Mouse (Mus musculus) megakaryocyte, embryonic 14.5 days (primary cell): ENCODE results near the gene Olfr482. TPM values are rescaled to one million over a fixed set of nuclear protein-coding genes. Genes with fewer than 3 reads are reported as not detected.

Source experiments
- H3K27me3 ChIP-seq: replicated peaks from 2 replicates; pipeline ENCODE3; 2012; ENCODE audit warnings: inconsistent platforms
- H3K36me3 ChIP-seq: replicated peaks from 2 replicates; pipeline ENCODE3; 2012; ENCODE audit warnings: low read length, inconsistent platforms, mixed read lengths
- H3K4me1 ChIP-seq: 2 replicates; pipeline ENCODE4 v1.6.1; 2012; ENCODE audit warnings: inconsistent platforms
- H3K4me3 ChIP-seq: replicated peaks from 2 replicates; pipeline ENCODE3; 2012; ENCODE audit warnings: moderate library complexity, mild to moderate bottlenecking, inconsistent platforms
- H3K9me3 ChIP-seq: 2 replicates; pipeline ENCODE4 v1.6.1; 2012; ENCODE audit warnings: inconsistent platforms
- FLI1 ChIP-seq: IDR thresholded peaks from 2 replicates; pipeline ENCODE4 v1.6.1; 2012; ENCODE audit warnings: low read length, inconsistent platforms, mixed read lengths
- GATA1 ChIP-seq: IDR thresholded peaks from 3 replicates; pipeline ENCODE4 v1.6.1; 2012; ENCODE audit warnings: mixed read lengths, low read length, inconsistent platforms, borderline replicate concordance
- polyA plus RNA-seq: library from polyadenylated mRNA; stranded (reverse); fragments of >175 nt; gene quantifications from 2 replicates; pipeline ENCODE4 v1.2.3, GENCODE M21; 2012; ENCODE audit warnings: low replicate concordance; ENCODE audit not compliant: insufficient read depth

Gene Olfr482
- polyA plus RNA-seq: not detected in 2 replicates

- Histone ChIP-seq H3K9me3 (no peaks in the 10 kb centered on the region), H3K36me3 (no peaks in the 10 kb centered on the region), H3K4me1 (no peaks in the 10 kb centered on the region), H3K4me3 (no peak within 1 kb of the TSS), H3K27me3 (no peaks in the 10 kb centered on the region)
- TF ChIP-seq FLI1: no peak
- TF ChIP-seq GATA1: no peak
These were observed at the start of gene Olfr482 for GRCm38 (mm10) chr7:108097486-108097885. Gene Olfr482, minus strand, starts transcription at chr7:108097586.

GRCm38 (mm10) chr7:108127349-108127748, 30.0 kb upstream of the Olfr482 start, which contains the start of gene Olfr484:
Gene Olfr484, minus strand, starts transcription at chr7:108127449.
- Histone ChIP-seq H3K36me3 (no peaks in the 10 kb centered on the region), H3K4me1 (no peaks in the 10 kb centered on the region), H3K27me3 (no peaks in the 10 kb centered on the region), H3K4me3 (no peak within 1 kb of the TSS), H3K9me3 (no peaks in the 10 kb centered on the region)
- TF ChIP-seq FLI1: no peak
- TF ChIP-seq GATA1: no peak

GRCm38 (mm10) chr7:108121416-108121815, 24.0 kb upstream of the Olfr482 start:
- no peaks in the 10 kb centered on the region; the same call in 1 of the 2 replicates for H3K9me3 ChIP-seq
- no peaks in the 10 kb centered on the region for H3K4me1 ChIP-seq
- no peaks in the 10 kb centered on the region for H3K27me3 ChIP-seq
- TF ChIP-seq FLI1 (no peak), GATA1 (no peak)
- H3K36me3 ChIP-seq: no peaks in the 10 kb centered on the region
- H3K4me3 ChIP-seq: no peak overlapping the region

DNA sequence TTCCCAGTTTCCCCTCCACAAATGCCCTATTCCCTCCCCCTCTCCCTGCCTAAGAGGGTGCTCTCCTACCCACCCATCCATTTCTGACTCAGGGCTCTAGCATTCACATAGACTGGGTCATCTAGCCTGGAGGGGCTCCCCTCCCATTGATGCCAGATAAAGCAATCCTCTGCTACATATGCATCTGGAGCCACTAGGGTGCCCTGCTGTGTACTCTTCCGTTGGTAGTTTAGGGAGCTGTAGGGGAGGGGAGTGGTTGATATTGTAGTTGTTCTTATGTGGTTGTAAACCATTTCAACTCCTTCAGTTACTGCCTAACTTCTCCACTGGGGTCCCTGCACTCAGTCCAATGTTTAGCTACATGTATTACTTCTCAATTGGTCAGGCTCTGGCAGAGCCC, 23.3 kb upstream of the Olfr482 start:
- TF ChIP-seq FLI1 (no peak), GATA1 (no peak)
- no peaks in the 10 kb centered on the region for H3K4me1 ChIP-seq
- H3K36me3 ChIP-seq: no peaks in the 10 kb centered on the region
- H3K9me3 ChIP-seq: no peaks in the 10 kb centered on the region; the same call in 1 of the 2 replicates
- H3K4me3 ChIP-seq: no peak overlapping the region
- no peaks in the 10 kb centered on the region for H3K27me3 ChIP-seq

GRCm38 (mm10) chr7:108100549-108100948, 3.2 kb upstream of the Olfr482 start, which contains the start of gene Olfr483:
Gene Olfr483, plus strand, starts transcription at chr7:108100849.
- Histone ChIP-seq H3K36me3 (no peaks in the 10 kb centered on the region), H3K4me3 (no peak within 1 kb of the TSS), H3K9me3 (no peaks in the 10 kb centered on the region), H3K4me1 (no peaks in the 10 kb centered on the region), H3K27me3 (no peaks in the 10 kb centered on the region)
- no peak for TF ChIP-seq FLI1
- no peak for TF ChIP-seq GATA1

- TF ChIP-seq GATA1 (no peak), FLI1 (no peak)
- no peaks in the 10 kb centered on the region for H3K36me3 ChIP-seq
- no peaks in the 10 kb centered on the region for H3K27me3 ChIP-seq
- no peak within 1 kb of the TSS for H3K4me3 ChIP-seq
- H3K4me1 ChIP-seq: no peaks in the 10 kb centered on the region
- H3K9me3 ChIP-seq: peaks cover 7% of the 10 kb centered on the region; the same call in 1 of the 2 replicates
These were observed 17.8 kb downstream of the Olfr482 start, which contains the start of gene Olfr481 for GRCm38 (mm10) chr7:108079555-108079954. Gene Olfr481, plus strand, starts transcription at chr7:108079855.

GRCm38 (mm10) chr7:108067246-108067645, 30.1 kb downstream of the Olfr482 start, which contains the start of gene Olfr480:
Gene Olfr480, minus strand, starts transcription at chr7:108067346.
- H3K4me3 ChIP-seq: no peak within 1 kb of the TSS
- no peaks in the 10 kb centered on the region for H3K27me3 ChIP-seq

GRCm38 (mm10) chr7:108050393-108050792, 47.0 kb downstream of the Olfr482 start, which contains the start of gene Olfr479:
Gene Olfr479, plus strand, starts transcription at chr7:108050693.
- no peak within 1 kb of the TSS for H3K4me3 ChIP-seq
- 0 out of 2 replicates have a peak, but pooled peaks cover 3% of the 10 kb centered on the region for H3K9me3 ChIP-seq
- H3K4me1 ChIP-seq: no peaks in the 10 kb centered on the region
- no peaks in the 10 kb centered on the region for H3K36me3 ChIP-seq
- no peak for TF ChIP-seq GATA1
- no peak for TF ChIP-seq FLI1
- H3K27me3 ChIP-seq: no peaks in the 10 kb centered on the region

More at GRCm38 (mm10) chr7:108067246-108067645, 30.1 kb downstream of the Olfr482 start, which contains the start of gene Olfr480:
- Histone ChIP-seq H3K9me3 (peaks cover 6% of the 10 kb centered on the region; the same call in 1 of the 2 replicates), H3K4me1 (no peaks in the 10 kb centered on the region), H3K36me3 (no peaks in the 10 kb centered on the region)
- TF ChIP-seq GATA1: no peak
- TF ChIP-seq FLI1: no peak

Other genes starting within 250 kb of the Olfr482 start
- not detected in 2 replicates for gene Olfr472, start 199.7 kb downstream of the Olfr482 start, polyA plus RNA-seq
- 2.0 TPM in 1 of 2 replicates, not detected in the other for gene Olfr473, start 167.1 kb downstream of the Olfr482 start, polyA plus RNA-seq
- gene Olfr474, start 142.9 kb downstream of the Olfr482 start, polyA plus RNA-seq: not detected in 2 replicates
- gene Olfr476, start 132.8 kb downstream of the Olfr482 start, polyA plus RNA-seq: not detected in 2 replicates
- gene Olfr477, start 110.9 kb downstream of the Olfr482 start, polyA plus RNA-seq: not detected in 2 replicates
- gene Olfr478, start 63.6 kb downstream of the Olfr482 start, polyA plus RNA-seq: not detected in 2 replicates
- gene Olfr479, start 46.9 kb downstream of the Olfr482 start, polyA plus RNA-seq: not detected in 2 replicates
- not detected in 2 replicates for gene Olfr480, start 30.2 kb downstream of the Olfr482 start, polyA plus RNA-seq
- 0.02 TPM in 1 of 2 replicates, not detected in the other for gene Olfr481, start 17.7 kb downstream of the Olfr482 start, polyA plus RNA-seq
- not detected in 2 replicates for gene Olfr483, start 3.3 kb upstream of the Olfr482 start, polyA plus RNA-seq
- not detected in 2 replicates for gene Olfr484, start 29.9 kb upstream of the Olfr482 start, polyA plus RNA-seq
- gene Olfr485, start 62.3 kb upstream of the Olfr482 start, polyA plus RNA-seq: not detected in 2 replicates
- not detected in 2 replicates for gene Olfr486, start 75.2 kb upstream of the Olfr482 start, polyA plus RNA-seq
- not detected in 2 replicates for gene Olfr487, start 117.0 kb upstream of the Olfr482 start, polyA plus RNA-seq
- gene Olfr488, start 160.8 kb upstream of the Olfr482 start, polyA plus RNA-seq: not detected in 2 replicates
- not detected in 2 replicates for gene Olfr490, start 191.3 kb upstream of the Olfr482 start, polyA plus RNA-seq
- not detected in 2 replicates for gene Olfr491, start 215.9 kb upstream of the Olfr482 start, polyA plus RNA-seq
- gene Olfr492, start 226.1 kb upstream of the Olfr482 start, polyA plus RNA-seq: not detected in 2 replicates
- not detected in 2 replicates for gene Olfr493, start 249.4 kb upstream of the Olfr482 start, polyA plus RNA-seq